Mouse (Mus musculus) ES-E14 (cell line): Measurements from ENCODE around the gene Tlk2.

ENCODE experiments used
- CHD2 ChIP-seq: IDR thresholded peaks from 2 replicates; pipeline ENCODE4 v1.6.1; 2014; ENCODE audit warnings: mild to moderate bottlenecking, low read depth, low read length, inconsistent platforms
- HCFC1 ChIP-seq: IDR thresholded peaks from 2 replicates; pipeline ENCODE4 v1.6.1; 2012; ENCODE audit warnings: low read length, inconsistent platforms, borderline replicate concordance; ENCODE audit not compliant: insufficient read depth
- ZNF384 ChIP-seq: IDR thresholded peaks from 2 replicates; pipeline ENCODE4 v1.6.1; 2012; ENCODE audit warnings: low read depth, low read length, inconsistent platforms

DNA sequence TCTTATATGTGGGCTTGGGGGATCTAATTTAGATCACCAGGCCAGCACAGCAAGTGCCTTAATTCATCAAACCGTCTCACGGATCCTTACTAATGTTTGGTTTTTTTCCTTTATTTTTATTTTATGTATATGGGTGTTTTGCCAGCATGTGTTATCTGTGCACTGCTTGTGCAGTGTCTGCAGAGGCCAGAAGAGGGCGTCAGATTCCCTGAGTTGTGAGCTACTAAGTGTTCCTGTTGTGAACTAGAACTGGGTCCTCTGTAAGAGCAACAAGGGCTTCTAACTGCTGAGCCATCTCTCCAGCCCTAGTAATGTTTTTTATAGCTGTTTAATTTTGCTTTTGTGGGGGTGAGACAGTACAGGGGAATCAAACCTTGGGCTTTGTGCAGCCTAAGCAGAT is 23.8 kb downstream of the Tlk2 start:
- TF ChIP-seq CHD2: no peak
- no peak for TF ChIP-seq HCFC1
- TF ChIP-seq ZNF384: no peak
